Mouse (Mus musculus): ENCODE results near the gene Rapgef2. TPM values are rescaled to one million over a fixed set of nuclear protein-coding genes. Genes with fewer than 3 reads are reported as not detected.

Gene Rapgef2
- polyA plus RNA-seq, 1 experiment from 2014 or later, result 13.9 TPM

DNA sequence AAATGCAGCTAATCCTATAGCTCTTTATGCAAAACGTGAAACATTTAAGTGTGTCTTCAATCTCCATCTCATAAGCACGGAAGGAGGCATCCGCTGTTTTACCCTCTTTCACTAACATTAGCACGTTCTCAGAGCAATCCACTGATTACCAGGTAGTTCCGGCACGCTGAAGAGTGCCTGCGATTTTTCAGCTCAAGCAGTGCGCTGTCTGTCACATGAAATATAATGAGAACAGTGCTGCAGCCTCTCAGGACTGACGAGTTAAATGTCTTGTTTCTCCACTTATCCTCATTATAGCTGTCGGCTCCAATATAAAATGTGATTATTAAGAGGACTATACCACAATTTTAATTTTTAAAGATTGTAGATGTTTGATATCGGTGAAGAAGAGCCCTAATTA lies 94.8 kb downstream of the Rapgef2 start:
- DNase-seq (ENCODE audit: low spot score), result no peak
- H3K4me2 ChIP-seq (replicated peaks), result 0 out of 2 replicates have a peak overlapping the region, but pooled peaks have one; percentile 2

DNA sequence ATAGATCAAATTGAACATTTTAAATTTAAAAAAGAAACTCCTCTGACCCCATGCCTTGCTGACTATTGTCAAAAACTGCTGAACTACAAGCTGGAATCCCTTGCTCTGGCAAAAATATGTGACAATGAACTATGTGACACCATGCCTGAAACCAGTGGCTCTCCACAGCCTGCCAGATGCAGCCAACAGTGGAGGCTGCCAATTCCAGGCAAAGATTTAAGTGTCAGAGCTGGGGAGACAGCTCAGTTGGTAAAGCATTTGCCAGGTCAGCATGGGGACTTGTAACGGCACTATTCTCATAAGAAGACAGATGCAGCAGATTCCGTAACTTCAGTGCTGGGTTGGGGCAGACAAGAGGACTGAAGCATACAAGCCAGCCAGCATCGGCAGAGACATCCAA lies 95.9 kb downstream of the Rapgef2 start:
- H3K27me3 ChIP-seq (ENCODE audit: control insufficient read depth, insufficient read depth, low read length), result no peaks in the 10 kb centered on the region
- no peak overlapping the region for H3K4me3 ChIP-seq (replicated peaks; ENCODE audit: low read length)
- no peak overlapping the region for H3K9ac ChIP-seq
- 0 out of 2 replicates have a peak, but pooled peaks cover 5% of the 10 kb centered on the region for H3K4me1 ChIP-seq (replicated peaks; ENCODE audit: control insufficient read depth, insufficient read depth, low read length)
- WGBS, result 71% methylated on average over 3 of the region's 3 CpGs
- H3K36me3 ChIP-seq (replicated peaks; ENCODE audit: control insufficient read depth, insufficient read depth), result no peaks in the 10 kb centered on the region
- no peak overlapping the region for H3K4me2 ChIP-seq (replicated peaks)
- H3K9me3 ChIP-seq (ENCODE audit: control insufficient read depth, low read length), result no peaks in the 10 kb centered on the region
- no peak overlapping the region for H3K27ac ChIP-seq
- DNase-seq (ENCODE audit: low spot score) (no peak), ATAC-seq (ENCODE audit: low FRiP score) (no peak)

More for the DNA sequence above, 94.8 kb downstream of the Rapgef2 start:
- WGBS, result 65% methylated on average over 11 of the region's 11 CpGs
- H3K9ac ChIP-seq, result no peak overlapping the region
- no peaks in the 10 kb centered on the region for H3K9me3 ChIP-seq (ENCODE audit: control insufficient read depth, low read length)
- H3K4me3 ChIP-seq (replicated peaks; ENCODE audit: low read length), result no peak overlapping the region
- no peaks in the 10 kb centered on the region for H3K36me3 ChIP-seq (replicated peaks; ENCODE audit: control insufficient read depth, insufficient read depth)
- H3K27ac ChIP-seq, result no peak overlapping the region
- H3K4me1 ChIP-seq (replicated peaks; ENCODE audit: control insufficient read depth, insufficient read depth, low read length), result 0 out of 2 replicates have a peak, but pooled peaks cover 5% of the 10 kb centered on the region
- no peak for ATAC-seq (ENCODE audit: low FRiP score)
- no peaks in the 10 kb centered on the region for H3K27me3 ChIP-seq (ENCODE audit: control insufficient read depth, insufficient read depth, low read length)

DNA sequence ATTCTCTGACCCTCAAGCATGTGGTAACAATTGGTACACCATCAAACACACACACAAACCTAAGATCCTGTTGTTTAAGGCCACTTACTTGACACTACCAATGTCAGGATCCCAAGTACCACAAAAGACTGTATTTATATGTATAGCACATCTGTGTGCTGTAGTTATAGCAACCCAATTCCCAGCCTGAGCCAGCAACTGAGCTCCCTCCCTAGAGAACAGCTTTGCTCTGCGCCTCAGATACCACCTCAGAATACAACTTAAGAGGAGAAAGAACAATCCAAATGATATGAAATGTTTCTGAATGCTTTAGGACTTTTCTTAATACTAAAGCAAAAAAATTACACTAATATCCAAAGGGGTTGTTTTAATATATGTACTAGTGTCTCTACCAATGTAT lies 98.4 kb downstream of the Rapgef2 start:
- Histone ChIP-seq H3K36me3 (replicated peaks; ENCODE audit: control insufficient read depth, insufficient read depth) (no peaks in the 10 kb centered on the region), H3K4me2 (replicated peaks) (no peak overlapping the region), H3K4me1 (replicated peaks; ENCODE audit: control insufficient read depth, insufficient read depth, low read length) (0 out of 2 replicates have a peak, but pooled peaks cover 2% of the 10 kb centered on the region), H3K4me3 (replicated peaks; ENCODE audit: low read length) (no peak overlapping the region), H3K9me3 (ENCODE audit: control insufficient read depth, low read length) (no peaks in the 10 kb centered on the region), H3K27me3 (ENCODE audit: control insufficient read depth, insufficient read depth, low read length) (no peaks in the 10 kb centered on the region), H3K27ac (no peak overlapping the region), H3K9ac (no peak overlapping the region)
- no peak for DNase-seq (ENCODE audit: low spot score)
- no peak for ATAC-seq (ENCODE audit: low FRiP score)
- 78% methylated on average over 1 of the region's 1 CpGs for WGBS

DNA sequence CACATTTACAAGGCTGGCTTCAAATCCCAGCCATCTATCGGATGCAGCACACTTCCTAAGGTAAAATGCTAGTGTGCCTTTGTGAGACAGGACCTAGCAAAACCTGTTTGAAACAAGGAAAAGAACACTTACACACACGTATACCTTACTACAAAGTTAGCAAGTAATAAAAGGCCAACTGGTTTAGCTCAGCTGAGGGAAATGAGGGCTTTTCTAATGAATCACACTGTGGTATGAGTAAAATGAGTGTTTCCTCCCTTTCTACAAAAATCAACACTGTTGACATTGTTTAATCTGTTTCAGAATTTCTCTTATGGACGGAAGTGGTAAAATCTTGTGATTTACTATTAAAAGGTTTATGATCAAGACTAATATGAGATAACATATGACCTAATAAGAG lies 104.0 kb downstream of the Rapgef2 start:
- H3K4me1 ChIP-seq (replicated peaks; ENCODE audit: control insufficient read depth, insufficient read depth, low read length), result peaks cover 23% of the 10 kb centered on the region
- WGBS, result 81% methylated on average over 3 of the region's 3 CpGs
- no peak overlapping the region for H3K27ac ChIP-seq
- H3K9ac ChIP-seq, result no peak overlapping the region
- ATAC-seq (ENCODE audit: low FRiP score), result no peak
- H3K4me2 ChIP-seq (replicated peaks), result no peak overlapping the region
- no peak overlapping the region for H3K4me3 ChIP-seq (replicated peaks; ENCODE audit: low read length)
- H3K36me3 ChIP-seq (replicated peaks; ENCODE audit: control insufficient read depth, insufficient read depth), result no peaks in the 10 kb centered on the region
- no peak for DNase-seq (ENCODE audit: low spot score)
- H3K27me3 ChIP-seq (ENCODE audit: control insufficient read depth, insufficient read depth, low read length), result no peaks in the 10 kb centered on the region
- H3K9me3 ChIP-seq (ENCODE audit: control insufficient read depth, low read length), result no peaks in the 10 kb centered on the region

DNA sequence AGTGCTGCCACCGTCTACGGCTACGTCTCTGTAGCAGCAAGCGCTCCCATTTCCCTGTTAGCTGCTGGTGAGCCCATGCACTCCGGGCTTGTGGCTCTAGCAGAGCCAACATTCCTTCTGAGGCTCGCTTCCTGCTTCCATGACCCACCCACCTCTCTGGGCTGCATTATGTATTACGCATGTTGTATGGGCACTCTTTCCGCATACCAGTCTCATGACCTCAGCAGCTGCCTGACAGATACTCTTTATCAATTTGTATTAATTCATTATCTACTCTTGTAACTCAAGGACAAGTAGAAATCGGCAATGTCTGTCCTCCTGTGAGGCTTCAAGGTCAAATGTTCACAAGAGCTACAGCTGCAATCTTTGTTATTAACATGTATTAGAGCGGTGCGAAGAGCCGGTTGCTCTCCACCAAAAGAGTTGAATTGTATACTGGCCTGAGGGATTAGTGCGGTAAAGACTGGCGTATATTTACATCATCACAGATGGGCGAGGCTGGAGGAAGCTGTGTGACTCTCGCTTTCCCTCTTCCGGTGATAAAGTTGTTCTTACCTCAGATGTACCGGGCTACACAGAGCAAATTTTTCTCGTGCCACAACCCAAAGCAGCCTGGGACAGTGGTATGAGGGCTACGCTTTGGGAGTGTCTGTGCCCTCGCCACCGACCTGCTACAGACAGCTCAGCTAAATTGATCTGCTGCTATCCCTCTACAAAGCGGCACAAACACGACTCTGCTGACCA lies 104.9 kb downstream of the Rapgef2 start:
- H3K4me2 ChIP-seq (replicated peaks), result peak overlapping the region; percentile 22
- no peaks in the 10 kb centered on the region for H3K9me3 ChIP-seq (ENCODE audit: control insufficient read depth, low read length)
- no peaks in the 10 kb centered on the region for H3K36me3 ChIP-seq (replicated peaks; ENCODE audit: control insufficient read depth, insufficient read depth)
- H3K9ac ChIP-seq, result no peak overlapping the region
- H3K27ac ChIP-seq, result no peak overlapping the region; the same call in 1 of the 2 replicates
- no peak for DNase-seq (ENCODE audit: low spot score)
- H3K4me3 ChIP-seq (replicated peaks; ENCODE audit: low read length), result no peak overlapping the region
- H3K27me3 ChIP-seq (ENCODE audit: control insufficient read depth, insufficient read depth, low read length), result no peaks in the 10 kb centered on the region
- peak; percentile 32; the same call in 1 of the 2 replicates for ATAC-seq (ENCODE audit: low FRiP score)
- 70% methylated on average over 24 of the region's 24 CpGs for WGBS
- H3K4me1 ChIP-seq (replicated peaks; ENCODE audit: control insufficient read depth, insufficient read depth, low read length), result peaks cover 24% of the 10 kb centered on the region

DNA sequence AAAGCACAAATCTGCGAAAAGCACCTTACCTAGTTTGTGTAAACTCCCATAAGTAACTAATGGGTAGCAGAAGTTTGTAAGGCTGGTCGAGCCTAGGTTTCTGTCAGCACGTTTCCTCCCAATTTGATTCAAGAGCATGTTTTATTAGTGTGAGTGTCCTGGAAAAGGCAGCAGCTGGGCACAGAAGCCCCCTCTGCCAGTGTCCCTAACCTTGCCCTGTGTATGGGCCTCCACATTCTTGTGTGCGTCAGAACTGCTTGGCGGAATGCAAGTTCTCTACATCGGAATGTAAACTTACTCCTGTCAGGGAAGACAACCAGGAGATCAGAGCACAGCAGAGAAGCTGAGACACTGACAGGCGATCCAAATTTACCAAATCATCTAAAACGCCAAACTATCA lies 106.2 kb downstream of the Rapgef2 start:
- Histone ChIP-seq H3K4me2 (replicated peaks) (no peak overlapping the region), H3K9ac (no peak overlapping the region), H3K9me3 (ENCODE audit: control insufficient read depth, low read length) (no peaks in the 10 kb centered on the region), H3K27ac (no peak overlapping the region), H3K4me1 (replicated peaks; ENCODE audit: control insufficient read depth, insufficient read depth, low read length) (peaks cover 24% of the 10 kb centered on the region), H3K4me3 (replicated peaks; ENCODE audit: low read length) (no peak overlapping the region), H3K27me3 (ENCODE audit: control insufficient read depth, insufficient read depth, low read length) (no peaks in the 10 kb centered on the region), H3K36me3 (replicated peaks; ENCODE audit: control insufficient read depth, insufficient read depth) (no peaks in the 10 kb centered on the region)
- no peak for ATAC-seq (ENCODE audit: low FRiP score)
- no peak for DNase-seq (ENCODE audit: low spot score)
- whole genome bisulfite sequencing, result 72% methylated on average over 8 of the region's 8 CpGs

DNA sequence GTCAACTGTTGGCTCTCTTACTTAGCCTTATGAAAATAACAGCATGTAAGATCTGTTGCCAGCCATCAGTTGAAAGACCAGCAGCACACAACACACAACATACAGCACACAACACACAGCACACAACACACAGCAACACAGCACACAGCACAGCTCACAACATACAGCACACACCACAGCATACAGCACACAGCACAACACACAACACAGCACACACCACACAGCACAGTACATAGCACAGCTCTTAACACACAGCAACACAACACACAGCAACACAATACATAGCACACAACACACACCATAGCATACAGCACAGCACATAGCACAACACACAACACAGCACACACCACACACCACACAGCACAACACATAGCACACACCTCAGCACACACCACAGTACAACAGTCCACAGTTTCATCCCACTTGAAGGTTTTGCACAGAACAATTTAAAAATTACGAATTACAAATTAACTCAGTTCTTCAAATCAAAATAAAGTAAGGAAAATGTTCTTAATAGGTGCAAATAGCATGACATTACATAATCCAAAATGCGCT lies 106.7 kb downstream of the Rapgef2 start:
- Histone ChIP-seq H3K4me1 (replicated peaks; ENCODE audit: control insufficient read depth, insufficient read depth, low read length) (peaks cover 24% of the 10 kb centered on the region), H3K4me2 (replicated peaks) (no peak overlapping the region), H3K9me3 (ENCODE audit: control insufficient read depth, low read length) (no peaks in the 10 kb centered on the region), H3K9ac (no peak overlapping the region), H3K27ac (no peak overlapping the region), H3K4me3 (replicated peaks; ENCODE audit: low read length) (no peak overlapping the region), H3K27me3 (ENCODE audit: control insufficient read depth, insufficient read depth, low read length) (no peaks in the 10 kb centered on the region), H3K36me3 (replicated peaks; ENCODE audit: control insufficient read depth, insufficient read depth) (no peaks in the 10 kb centered on the region)
- ATAC-seq (ENCODE audit: low FRiP score) (peak; percentile 55; the same call in 1 of the 2 replicates), DNase-seq (ENCODE audit: low spot score) (no peak)
- 90% methylated on average over 2 of the region's 2 CpGs for WGBS

DNA sequence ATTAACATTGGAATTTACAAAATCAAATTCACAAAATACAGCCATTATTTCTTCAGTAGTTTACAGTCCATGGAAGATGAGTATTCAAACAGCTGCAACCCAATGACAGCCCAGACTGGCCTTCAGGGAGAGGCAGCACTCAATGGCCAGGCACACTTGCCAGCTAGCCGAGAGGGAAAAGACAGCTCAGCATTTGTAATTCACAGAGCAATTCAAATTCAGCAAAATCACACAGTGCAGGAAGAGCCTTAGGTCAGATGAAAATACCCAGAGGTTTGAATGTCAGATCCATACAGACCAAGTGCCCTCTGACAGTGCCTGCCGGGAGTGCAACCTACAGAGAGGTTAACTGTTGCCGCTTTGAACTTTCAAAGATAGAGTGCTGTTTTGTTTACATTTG lies 107.6 kb downstream of the Rapgef2 start:
- H3K4me3 ChIP-seq (replicated peaks; ENCODE audit: low read length), result no peak overlapping the region
- no peaks in the 10 kb centered on the region for H3K9me3 ChIP-seq (ENCODE audit: control insufficient read depth, low read length)
- H3K27me3 ChIP-seq (ENCODE audit: control insufficient read depth, insufficient read depth, low read length), result no peaks in the 10 kb centered on the region
- peaks cover 24% of the 10 kb centered on the region for H3K4me1 ChIP-seq (replicated peaks; ENCODE audit: control insufficient read depth, insufficient read depth, low read length)
- H3K4me2 ChIP-seq (replicated peaks), result no peak overlapping the region
- H3K36me3 ChIP-seq (replicated peaks; ENCODE audit: control insufficient read depth, insufficient read depth), result no peaks in the 10 kb centered on the region
- 0 out of 2 replicates have a peak overlapping the region, but pooled peaks have one; percentile 11 for H3K27ac ChIP-seq
- ATAC-seq (ENCODE audit: low FRiP score) (no peak), DNase-seq (ENCODE audit: low spot score) (no peak)
- no peak overlapping the region for H3K9ac ChIP-seq
- WGBS, result 56% methylated on average over 3 of the region's 3 CpGs

DNA sequence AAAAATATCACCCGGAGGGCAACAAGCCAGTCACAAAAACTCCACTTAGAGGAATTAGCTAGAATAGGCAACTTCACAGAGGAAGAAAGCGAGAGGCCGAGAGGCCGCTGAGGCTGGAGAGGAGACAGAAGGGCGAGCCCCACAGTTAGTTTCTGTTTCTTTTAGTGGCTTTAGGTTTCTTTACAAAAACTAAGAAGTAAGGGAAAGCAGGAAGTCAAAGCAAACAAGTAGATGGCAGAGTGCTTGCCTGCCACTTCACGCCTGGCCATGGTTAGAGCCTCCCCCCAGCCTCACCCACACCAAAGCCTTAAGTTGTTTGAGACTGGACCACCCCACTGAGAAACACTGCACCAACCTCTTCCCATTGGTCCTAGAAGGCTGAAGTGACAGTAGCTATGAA lies 108.2 kb downstream of the Rapgef2 start:
- Histone ChIP-seq H3K4me2 (replicated peaks) (no peak overlapping the region), H3K4me3 (replicated peaks; ENCODE audit: low read length) (no peak overlapping the region), H3K9me3 (ENCODE audit: control insufficient read depth, low read length) (no peaks in the 10 kb centered on the region), H3K9ac (no peak overlapping the region), H3K27ac (no peak overlapping the region), H3K27me3 (ENCODE audit: control insufficient read depth, insufficient read depth, low read length) (no peaks in the 10 kb centered on the region), H3K36me3 (replicated peaks; ENCODE audit: control insufficient read depth, insufficient read depth) (no peaks in the 10 kb centered on the region), H3K4me1 (replicated peaks; ENCODE audit: control insufficient read depth, insufficient read depth, low read length) (peaks cover 24% of the 10 kb centered on the region)
- DNase-seq (ENCODE audit: low spot score) (no peak), ATAC-seq (ENCODE audit: low FRiP score) (no peak)
- 81% methylated on average over 6 of the region's 6 CpGs for WGBS
